Mouse (Mus musculus) myocyte (in vitro differentiated cells): ENCODE results near the gene Olfr1065. TPM values are rescaled to one million over a fixed set of nuclear protein-coding genes. Genes with fewer than 3 reads are reported as not detected.

Source experiments
- H3K27me3 ChIP-seq: one replicate; pipeline ENCODE4 v1.6.1; 2011; ENCODE audit not compliant: control insufficient read depth, insufficient read depth, insufficient read length
- H3K36me3 ChIP-seq: one replicate; pipeline ENCODE4 v1.6.1; 2011; ENCODE audit not compliant: control insufficient read depth, insufficient read depth
- H3K4me2 ChIP-seq: one replicate; pipeline ENCODE4 v1.6.1; 2011; ENCODE audit warnings: low read depth, control low read depth
- H3K4me3 ChIP-seq: one replicate; pipeline ENCODE4 v1.5.1; 2011; ENCODE audit warnings: mild to moderate bottlenecking, control low read depth, moderate library complexity
- H3K79me2 ChIP-seq: one replicate; pipeline ENCODE4 v1.6.1; 2011; ENCODE audit not compliant: control insufficient read depth, insufficient read depth
- H3ac ChIP-seq: one replicate; pipeline ENCODE4 v1.6.1; 2011; ENCODE audit not compliant: control insufficient read depth, insufficient read length
- CEBPB ChIP-seq: IDR thresholded peaks from 2 replicates; pipeline ENCODE4 v1.6.1; 2011; ENCODE audit warnings: mild to moderate bottlenecking, moderate library complexity; ENCODE audit not compliant: poor library complexity, insufficient read depth, severe bottlenecking
- E2F4 ChIP-seq: IDR thresholded peaks from one replicate; pipeline ENCODE4 v1.6.1; 2011; ENCODE audit warnings: mild to moderate bottlenecking, control low read depth, moderate library complexity; ENCODE audit not compliant: insufficient read depth
- MAX ChIP-seq: IDR thresholded peaks from one replicate; pipeline ENCODE4 v1.6.1; 2011; ENCODE audit warnings: low read depth, mild to moderate bottlenecking, control low read depth
- MYOD1 ChIP-seq, 3 experiments: IDR thresholded peaks; one replicate each; pipeline ENCODE4 v1.6.1; 2011; ENCODE audit warnings: control low read depth in 2 of 3, low read depth in 2 of 3, mild to moderate bottlenecking in 2 of 3, moderate library complexity in 1 of 3; ENCODE audit not compliant: insufficient read length in 2 of 3, control insufficient read depth in 1 of 3
- MYOG ChIP-seq, 3 experiments: IDR thresholded peaks; one replicate each; pipeline ENCODE4 v1.6.1; 2011; ENCODE audit warnings: control low read depth in 2 of 3, low read depth in 2 of 3, mild to moderate bottlenecking in 2 of 3; ENCODE audit not compliant: insufficient read length in 2 of 3, control insufficient read depth in 1 of 3, insufficient read depth in 1 of 3
- POLR2A ChIP-seq: IDR thresholded peaks from one replicate; pipeline ENCODE4 v1.6.1; 2011; ENCODE audit warnings: low read depth, mild to moderate bottlenecking, control low read depth, moderate library complexity; ENCODE audit not compliant: insufficient read length
- POLR2AphosphoS2 ChIP-seq: IDR thresholded peaks from one replicate; pipeline ENCODE4 v1.6.1; 2011; ENCODE audit warnings: low read depth, control low read depth; ENCODE audit not compliant: insufficient read length
- REST ChIP-seq: IDR thresholded peaks from one replicate; pipeline ENCODE4 v1.6.1; 2011; ENCODE audit warnings: mild to moderate bottlenecking, control low read depth, moderate library complexity; ENCODE audit not compliant: insufficient read depth, insufficient read length
- SRF ChIP-seq: IDR thresholded peaks from one replicate; pipeline ENCODE4 v1.6.1; 2011; ENCODE audit warnings: low read depth; ENCODE audit not compliant: control insufficient read depth, insufficient read length
- TCF12 ChIP-seq: IDR thresholded peaks from one replicate; pipeline ENCODE4 v1.6.1; 2011; ENCODE audit warnings: mild to moderate bottlenecking, control low read depth; ENCODE audit not compliant: poor library complexity, insufficient read depth, severe bottlenecking
- TCF3 ChIP-seq: IDR thresholded peaks from one replicate; pipeline ENCODE4 v1.6.1; 2011; ENCODE audit warnings: low read depth, control low read depth; ENCODE audit not compliant: insufficient read length
- USF1 ChIP-seq: IDR thresholded peaks from one replicate; pipeline ENCODE4 v1.6.1; 2011; ENCODE audit warnings: low read depth, mild to moderate bottlenecking, control low read depth, moderate library complexity
- polyA plus RNA-seq: library from polyadenylated mRNA; unstranded; fragments of >200 nt; fragmentation: generic; extraction: Trizol; gene quantifications from one replicate; pipeline ENCODE4 v1.2.1, GENCODE M21; 2012; ENCODE audit warnings: missing spikeins

The Olfr1065 gene
- polyA plus RNA-seq, 1 experiment, result not detected

GRCm38 (mm10) chr2:86413950-86414349, 36.4 kb downstream of the Olfr1065 start, which contains the start of gene Olfr1061:
Gene Olfr1061 (minus strand): TSS chr2:86414050.
- Histone ChIP-seq H3K4me3 (no peak within 1 kb of the TSS), H3ac (no peak within 1 kb of the TSS)
- TF ChIP-seq TCF12 (no peak), MYOG (IDR thresholded peaks at IDR 0.05; ENCODE audit: control insufficient read depth in 1 of 3, insufficient read depth in 1 of 3, insufficient read length in 2 of 3, low read depth in 2 of 3) (no peak), POLR2AphosphoS2 (no peak), MYOD1 (IDR thresholded peaks at IDR 0.05; ENCODE audit: control insufficient read depth in 1 of 3, insufficient read length in 2 of 3, low read depth in 2 of 3) (no peak), POLR2A (no peak), CEBPB (no peak), SRF (no peak), E2F4 (no peak), TCF3 (no peak), USF1 (no peak), REST (no peak), MAX (no peak)

GRCm38 (mm10) chr2:86395114-86395513, 55.3 kb downstream of the Olfr1065 start:
- Histone ChIP-seq H3K36me3 (no peaks in the 10 kb centered on the region), H3K79me2 (no peaks in the 10 kb centered on the region), H3K4me2 (no peak overlapping the region), H3K27me3 (no peaks in the 10 kb centered on the region), H3K4me3 (no peak overlapping the region), H3ac (no peak overlapping the region)
- TF ChIP-seq REST (no peak), E2F4 (no peak), SRF (no peak), MYOG (IDR thresholded peaks at IDR 0.05; ENCODE audit: control insufficient read depth in 1 of 3, insufficient read depth in 1 of 3, insufficient read length in 2 of 3, low read depth in 2 of 3) (no peak), CEBPB (no peak), USF1 (no peak), TCF3 (no peak), POLR2AphosphoS2 (no peak), MAX (no peak), MYOD1 (IDR thresholded peaks at IDR 0.05; ENCODE audit: control insufficient read depth in 1 of 3, insufficient read length in 2 of 3, low read depth in 2 of 3) (no peak), TCF12 (no peak), POLR2A (no peak)

More at GRCm38 (mm10) chr2:86413950-86414349, 36.4 kb downstream of the Olfr1065 start, which contains the start of gene Olfr1061:
- Histone ChIP-seq H3K79me2 (no peaks in the 10 kb centered on the region), H3K36me3 (no peaks in the 10 kb centered on the region), H3K4me2 (no peak within 1 kb of the TSS), H3K27me3 (no peaks in the 10 kb centered on the region)

Other genes with a start within 250 kb of the Olfr1065 start
- gene Olfr1045, start 247.6 kb downstream of the Olfr1065 start, polyA plus RNA-seq, result not detected
- not detected for gene Olfr1046, start 231.3 kb downstream of the Olfr1065 start, polyA plus RNA-seq
- not detected for gene Olfr1047, start 219.2 kb downstream of the Olfr1065 start, polyA plus RNA-seq
- not detected for gene Olfr1048, start 210.3 kb downstream of the Olfr1065 start, polyA plus RNA-seq
- not detected for gene Olfr1049, start 192.3 kb downstream of the Olfr1065 start, polyA plus RNA-seq
- gene Olfr1051, start 171.5 kb downstream of the Olfr1065 start, polyA plus RNA-seq, result not detected
- not detected for gene Olfr1052, start 158.1 kb downstream of the Olfr1065 start, polyA plus RNA-seq
- gene Olfr1053, start 135.3 kb downstream of the Olfr1065 start, polyA plus RNA-seq, result not detected
- not detected for gene Olfr1054, start 115.2 kb downstream of the Olfr1065 start, polyA plus RNA-seq
- gene Olfr1055, start 100.3 kb downstream of the Olfr1065 start, polyA plus RNA-seq, result not detected
- not detected for gene Olfr1056, start 88.1 kb downstream of the Olfr1065 start, polyA plus RNA-seq
- gene Olfr1057, start 72.2 kb downstream of the Olfr1065 start, polyA plus RNA-seq, result not detected
- not detected for gene Olfr1058, start 62.0 kb downstream of the Olfr1065 start, polyA plus RNA-seq
- not detected for gene Olfr1061, start 36.5 kb downstream of the Olfr1065 start, polyA plus RNA-seq
- not detected for gene Olfr1062, start 23.8 kb downstream of the Olfr1065 start, polyA plus RNA-seq
- gene Olfr1066, start 5.7 kb upstream of the Olfr1065 start, polyA plus RNA-seq, result not detected
- not detected for gene Olfr228, start 36.8 kb upstream of the Olfr1065 start, polyA plus RNA-seq
- not detected for gene Olfr1076, start 57.9 kb upstream of the Olfr1065 start, polyA plus RNA-seq
- not detected for gene Olfr1079, start 91.9 kb upstream of the Olfr1065 start, polyA plus RNA-seq
- not detected for gene Olfr1080, start 107.6 kb upstream of the Olfr1065 start, polyA plus RNA-seq
- gene Olfr1082, start 148.4 kb upstream of the Olfr1065 start, polyA plus RNA-seq, result not detected
- not detected for gene Olfr1084, start 189.1 kb upstream of the Olfr1065 start, polyA plus RNA-seq
- gene Olfr1085, start 211.4 kb upstream of the Olfr1065 start, polyA plus RNA-seq, result not detected
- gene Olfr1086, start 229.5 kb upstream of the Olfr1065 start, polyA plus RNA-seq, result not detected
- not detected for gene Olfr1087, start 247.8 kb upstream of the Olfr1065 start, polyA plus RNA-seq